Mouse (Mus musculus) left cerebral cortex, postnatal 25 days (tissue): ENCODE measurements around the gene Rbm47. TPM values are rescaled to one million over a fixed set of nuclear protein-coding genes. Genes with fewer than 3 reads are reported as not detected.

Experiments
- DNase-seq, 2 experiments: peaks; one replicate each; pipeline ENCODE4 v3.0.0; 2022; ENCODE audit warnings: low spot score in 2 of 2, mixed read lengths in 1 of 2
- intact Hi-C: fragments of 180-260 bp; cut with DNase I; formaldehyde crosslinking; loops from one replicate; pipeline ENCODE4 v1.15.1; 2025
- total RNA-seq, 2 experiments: library from RNA; stranded (reverse); gene quantifications; 2 replicates each; pipeline ENCODE4 v1.2.3; 2021

Gene Rbm47
- total RNA-seq, 2 experiments from 2014 or later, result 1.5 to 2.5 TPM

GRCm38 (mm10) chr5:66135853-66136210, 37.1 kb downstream of the Rbm47 start:
- intact Hi-C loops, result no loop called here
- DNase-seq, result no peak

- intact Hi-C loops, result no loop called here
- no peak for DNase-seq
Observed at GRCm38 (mm10) chr5:66135161-66135852, 37.6 kb downstream of the Rbm47 start.

DNA sequence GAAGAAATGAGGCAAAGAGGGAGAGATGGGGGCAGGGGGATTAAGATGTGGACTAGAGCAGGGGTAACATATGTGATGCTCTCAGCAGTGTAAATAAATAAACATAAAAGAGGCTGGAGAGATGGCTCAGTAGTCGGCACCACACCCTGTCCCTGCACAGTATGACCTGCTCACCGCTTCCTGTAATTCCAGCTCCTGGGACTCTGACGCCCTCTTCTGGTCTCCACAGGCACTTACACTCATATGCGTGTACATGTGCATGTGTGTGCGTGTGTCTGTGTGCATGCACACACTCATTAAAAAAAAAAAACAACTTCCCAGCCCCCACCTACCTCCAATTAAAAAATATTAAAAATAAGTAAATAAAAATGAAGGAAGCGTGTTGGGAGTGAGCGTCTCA, 38.3 kb downstream of the Rbm47 start:
- intact Hi-C loops, result no loop called here
- DNase-seq, result no peak

- DNase-seq, result no peak
- intact Hi-C loops, result no loop called here
Observed at GRCm38 (mm10) chr5:66128948-66129347, 44.0 kb downstream of the Rbm47 start.

DNA sequence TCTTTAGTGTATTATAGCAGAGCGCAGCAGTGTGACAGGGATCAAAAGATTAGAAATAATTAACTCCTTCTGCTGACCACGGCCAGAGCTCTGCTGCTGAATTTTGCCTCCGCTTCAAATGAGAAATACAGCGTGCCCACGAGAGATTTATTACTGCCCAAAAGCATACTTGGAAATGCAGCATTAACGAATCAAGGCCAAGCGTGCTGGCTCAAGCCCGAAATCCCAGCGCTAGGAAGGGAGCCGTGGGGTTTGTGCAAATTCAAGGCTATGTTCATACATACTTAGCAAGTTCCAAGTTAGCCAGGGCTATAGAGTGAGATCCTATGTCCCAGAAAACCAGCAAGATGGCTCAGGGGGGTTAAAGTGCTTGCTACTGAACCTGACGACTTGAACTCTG, 47.5 kb downstream of the Rbm47 start:
- intact Hi-C loops, result no loop called here
- no peak for DNase-seq

- no peak for DNase-seq
- intact Hi-C loops, result no loop called here
Observed at GRCm38 (mm10) chr5:66124931-66125330, 48.0 kb downstream of the Rbm47 start.

- intact Hi-C loops, result no loop called here
- no peak for DNase-seq
Observed at GRCm38 (mm10) chr5:66124089-66124400, 48.9 kb downstream of the Rbm47 start.

- intact Hi-C loops, result no loop called here
- DNase-seq, result no peak
Observed at GRCm38 (mm10) chr5:66123295-66124088, 49.4 kb downstream of the Rbm47 start.

GRCm38 (mm10) chr5:66121255-66121654, 51.7 kb downstream of the Rbm47 start:
- intact Hi-C loops, result no loop called here
- no peak for DNase-seq

DNA sequence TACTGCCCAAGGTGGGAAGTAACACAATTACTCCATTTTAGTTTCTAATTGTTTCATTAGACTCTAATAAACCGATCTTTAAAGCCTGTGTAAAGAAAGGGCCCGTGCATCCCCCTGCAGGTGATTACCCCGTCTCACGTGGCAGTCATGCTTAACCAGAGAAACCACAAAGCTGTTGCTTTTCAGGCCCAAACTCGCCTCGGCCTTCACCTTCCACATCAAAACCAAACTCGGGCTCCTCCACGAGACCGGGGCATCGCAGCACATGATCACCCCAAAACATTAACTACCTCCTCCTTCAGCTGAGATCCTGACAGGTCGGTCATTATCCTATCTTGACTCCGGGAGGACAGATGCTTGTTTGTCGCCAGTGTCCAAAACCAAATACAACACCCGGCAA, 58.2 kb downstream of the Rbm47 start:
- DNase-seq, result no peak
- intact Hi-C loops, result no loop called here

- intact Hi-C loops, result no loop called here
- DNase-seq, result no peak
Observed at GRCm38 (mm10) chr5:66114208-66114607, 58.7 kb downstream of the Rbm47 start.

DNA sequence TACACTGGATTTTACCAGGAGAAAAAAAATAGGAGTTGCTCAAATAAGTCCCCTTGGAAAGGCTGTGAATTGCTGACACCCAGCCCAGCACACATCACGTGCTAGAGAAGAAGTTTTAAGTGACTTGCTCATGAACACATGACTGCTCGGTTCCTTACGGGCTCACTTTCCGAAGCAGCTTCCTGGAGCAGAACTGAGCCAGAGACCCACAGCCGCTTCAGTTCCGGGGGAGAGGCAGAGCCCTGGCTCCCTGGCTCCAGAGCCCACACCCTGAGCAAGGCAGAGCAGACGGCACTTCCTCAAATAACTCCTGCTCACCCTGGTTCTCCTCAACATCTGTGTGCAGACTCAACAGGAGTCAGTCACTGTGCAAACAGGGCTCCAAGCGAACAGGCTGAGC, 60.9 kb downstream of the Rbm47 start:
- intact Hi-C loops, result no loop called here
- DNase-seq, result peak in 1 of 2 experiments; percentile 26

GRCm38 (mm10) chr5:66106372-66106771, 66.5 kb downstream of the Rbm47 start:
- intact Hi-C loops, result loop anchor here (5.0 kb wide), 1 partner anchor 104 kb away; the partner anchor contains the start of gene 9130230L23Rik
- no peak for DNase-seq

GRCm38 (mm10) chr5:66105946-66106345, 67.0 kb downstream of the Rbm47 start:
- DNase-seq, result no peak
- intact Hi-C loops, result loop anchor here (5.0 kb wide), 1 partner anchor 104 kb away; the partner anchor contains the start of gene 9130230L23Rik

DNA sequence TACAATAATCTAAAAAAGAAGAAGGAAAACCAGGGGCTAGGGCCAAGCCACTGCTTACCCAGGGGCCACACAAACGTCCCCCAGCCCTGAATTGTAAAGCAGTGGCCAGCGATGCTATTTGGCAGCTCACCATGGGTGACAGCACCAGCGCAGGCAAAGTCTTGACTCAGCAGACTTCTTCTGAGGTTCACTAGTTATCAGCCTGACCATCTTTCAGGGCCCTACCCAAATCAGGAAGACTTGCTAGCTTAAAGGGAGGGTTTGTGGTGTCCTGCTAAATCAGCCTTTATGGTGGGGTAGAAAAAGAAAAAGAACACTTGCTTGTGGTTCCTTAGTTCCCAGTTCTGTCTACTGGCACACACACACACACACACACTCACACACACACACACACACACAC, 67.6 kb downstream of the Rbm47 start:
- intact Hi-C loops, result loop anchor here (5.0 kb wide), 1 partner anchor 103 kb away; the partner anchor contains the start of gene 9130230L23Rik
- no peak for DNase-seq

- intact Hi-C loops, result no loop called here
- DNase-seq, result no peak
Observed at GRCm38 (mm10) chr5:66103386-66103785, 69.5 kb downstream of the Rbm47 start.

DNA sequence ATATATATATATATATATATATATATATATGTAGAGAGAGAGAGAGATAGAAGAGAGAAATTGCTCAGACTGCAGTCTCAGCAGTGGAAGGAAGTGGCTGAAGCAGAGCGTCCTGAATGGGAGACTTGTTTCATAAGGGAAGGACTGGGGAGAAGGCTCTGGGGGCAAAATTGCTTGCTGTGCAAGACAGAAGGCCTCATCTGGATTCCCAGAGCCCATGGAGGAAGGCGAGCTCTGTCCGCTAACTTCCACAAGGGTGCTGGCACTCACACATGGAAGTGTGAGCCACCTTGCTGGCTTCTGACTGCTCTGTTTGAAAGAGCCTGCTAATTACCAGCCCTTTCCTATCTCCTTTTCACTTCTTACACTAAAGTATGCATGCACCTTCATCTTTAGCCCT, 70.1 kb downstream of the Rbm47 start:
- DNase-seq, result no peak
- intact Hi-C loops, result no loop called here

- intact Hi-C loops, result no loop called here
- DNase-seq, result no peak
Observed at GRCm38 (mm10) chr5:66101577-66101976, 71.3 kb downstream of the Rbm47 start.

- DNase-seq, result no peak
- intact Hi-C loops, result no loop called here
Observed at GRCm38 (mm10) chr5:66100322-66100721, 72.6 kb downstream of the Rbm47 start.

- intact Hi-C loops, result no loop called here
- no peak for DNase-seq
Observed at GRCm38 (mm10) chr5:66098094-66098871, 74.6 kb downstream of the Rbm47 start.
